Mouse (Mus musculus): ENCODE data around the gene Nup210l.

Gene Nup210l

DNA sequence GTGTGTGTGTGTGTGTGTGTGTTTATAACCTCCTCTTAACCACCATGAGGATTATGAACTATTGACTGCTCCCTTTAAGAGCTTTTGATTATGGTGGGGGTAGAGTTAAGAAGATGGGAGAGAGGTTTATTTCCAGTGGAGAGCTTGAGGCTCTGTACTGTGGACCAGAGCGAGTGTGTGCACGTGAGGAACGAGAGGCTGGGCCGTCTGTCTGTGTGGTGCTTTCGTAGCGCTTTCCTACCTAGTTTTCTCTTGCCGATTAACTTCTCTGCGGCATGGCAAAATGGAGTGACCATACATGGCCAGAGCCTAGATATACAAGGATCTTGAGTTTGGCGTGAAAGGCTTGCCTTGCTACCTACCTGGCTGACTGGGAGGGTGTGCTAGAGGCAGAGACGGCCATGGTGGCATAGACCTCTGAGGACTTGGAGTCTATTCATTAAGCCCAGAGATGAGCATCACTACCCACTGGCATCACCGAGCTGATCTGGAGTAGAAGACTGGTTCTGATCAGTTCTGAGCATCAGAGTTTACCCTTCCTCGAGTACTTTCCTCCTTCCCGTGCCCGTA, 151.9 kb downstream of the Nup210l start:
- DNase-seq (ENCODE audit: low read depth, low spot score) = no peak

GRCm38 (mm10) chr3:90256731-90257530, 153.0 kb downstream of the Nup210l start:
- no peak for DNase-seq (ENCODE audit: low read depth, low spot score)

DNA sequence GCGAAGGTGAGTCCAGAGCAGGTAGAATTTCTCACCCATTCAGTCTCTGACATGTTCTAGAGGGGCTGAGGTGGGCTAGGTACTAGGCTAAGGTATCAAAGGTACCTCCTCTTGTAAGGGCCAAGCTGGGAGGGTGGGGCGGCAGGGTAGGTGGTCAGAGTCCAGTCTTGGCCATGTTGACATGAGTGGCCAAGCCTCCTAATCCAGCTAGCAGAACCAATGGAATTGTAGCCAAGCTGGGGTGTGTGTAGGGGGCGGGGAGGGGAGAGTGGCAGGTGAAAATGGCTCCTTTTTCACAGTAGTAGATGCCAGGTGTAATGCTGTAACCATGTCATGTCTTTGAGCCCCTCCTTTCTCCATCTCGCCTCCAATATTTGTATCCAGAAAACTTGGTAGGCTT, 154.6 kb downstream of the Nup210l start:
- DNase-seq (ENCODE audit: low read depth, low spot score) = no peak

All from WW6 (cell line).